Mouse (Mus musculus) kidney, postnatal 0 days (tissue): ENCODE measurements around the gene Gm42878. TPM values are rescaled to one million over a fixed set of nuclear protein-coding genes. Genes with fewer than 3 reads are reported as not detected.
"Not testable (repeated sequence)": the region's sequence is repeated elsewhere in the genome, so short reads cannot be mapped to it uniquely, and the experiment has no call there.

Source experiments
- ATAC-seq: fragments of 200-750 bp; cut with Nextera tagmentation; replicated peaks from 2 replicates; pipeline ENCODE4 v1.8.0; 2017; ENCODE audit warnings: low read depth, moderate number of reproducible peaks, moderate TSS enrichment, moderate library complexity; ENCODE audit not compliant: low FRiP score
- DNase-seq: peaks from one replicate; pipeline ENCODE4 v3.0.0-alpha.2; 2016; ENCODE audit warnings: low spot score
- H3K27ac ChIP-seq: fragments of 300-500 bp; sonication (generic); 2 replicates; pipeline ENCODE4 v1.5.1; 2014; ENCODE audit warnings: mild to moderate bottlenecking
- H3K27me3 ChIP-seq: fragments of 300-500 bp; sonication (generic); 2 replicates; pipeline ENCODE4 v1.6.1; 2014; ENCODE audit warnings: low read length, mixed read lengths; ENCODE audit not compliant: insufficient read depth
- H3K36me3 ChIP-seq: fragments of 300-500 bp; sonication (generic); 2 replicates; pipeline ENCODE4 v1.6.1; 2014; ENCODE audit warnings: low read length, mixed read lengths; ENCODE audit not compliant: insufficient read depth
- H3K4me1 ChIP-seq: fragments of 300-500 bp; sonication (generic); replicated peaks from 2 replicates; pipeline ENCODE4 v1.6.1; 2014; ENCODE audit warnings: antibody characterized with exemption, low read length, mixed read lengths; ENCODE audit not compliant: insufficient read depth
- H3K4me2 ChIP-seq: fragments of 300-500 bp; sonication (generic); 2 replicates; pipeline ENCODE4 v1.6.1; 2014; ENCODE audit warnings: mild to moderate bottlenecking, low read length, moderate library complexity, mixed read lengths
- H3K4me3 ChIP-seq: fragments of 300-500 bp; sonication (generic); replicated peaks from 2 replicates; pipeline ENCODE4 v1.5.1; 2014; ENCODE audit warnings: low read depth, low read length
- H3K9ac ChIP-seq: fragments of 300-500 bp; sonication (generic); 2 replicates; pipeline ENCODE4 v1.6.1; 2014; ENCODE audit warnings: low read depth, low read length
- H3K9me3 ChIP-seq: fragments of 300-500 bp; sonication (generic); replicated peaks from 2 replicates; pipeline ENCODE4 v1.6.1; 2016; ENCODE audit warnings: low read length, inconsistent platforms, mixed read lengths
- CTCF ChIP-seq: IDR thresholded peaks from 2 replicates; pipeline ENCODE4 v1.5.1; 2016; ENCODE audit warnings: antibody characterized with exemption, low read depth, mild to moderate bottlenecking, moderate library complexity
- WGBS: fragments of 180-500 bp; shearing (Covaris S2); extraction: QIAGEN DNeasy Blood & Tissue Kit; methylation state at CpG from one replicate; pipeline ENCODE4 v1.1.7; 2014; 5-methylcytosine and 5-hydroxymethylcytosine counted together
- polyA plus RNA-seq: library from polyadenylated mRNA; unstranded; fragments of >200 nt; fragmentation: Nextera tagmentation; extraction: Ambion mirVana; gene quantifications from 2 replicates; pipeline ENCODE4 v1.2.1, GENCODE M21; 2015

Gm42878 gene
- polyA plus RNA-seq, 1 experiment from 2014 or later: 0.32 TPM

DNA sequence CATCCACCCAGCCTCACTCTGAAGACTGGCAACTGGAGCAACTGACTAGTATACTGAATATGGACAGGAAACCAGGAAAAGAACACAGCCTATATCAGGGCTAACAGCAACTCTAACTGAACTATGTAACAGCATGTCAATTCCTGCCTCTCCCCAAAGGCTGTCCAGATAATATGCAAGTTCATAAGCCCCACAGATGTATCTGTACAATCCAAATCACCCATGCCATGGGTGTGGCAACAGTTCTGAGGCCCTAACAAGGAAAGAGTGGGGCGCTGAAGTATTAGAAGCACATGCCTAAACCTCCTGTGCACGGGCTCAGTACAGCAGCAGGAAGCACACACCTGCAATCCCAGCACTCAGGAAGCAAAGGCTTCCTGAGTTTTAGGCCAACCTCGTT is 10.2 kb downstream of the Gm42878 start:
- H3K4me2 ChIP-seq: no peak overlapping the region
- no peak overlapping the region for H3K4me3 ChIP-seq
- no peak for TF ChIP-seq CTCF
- DNase-seq (no peak), ATAC-seq (no peak)
- H3K27me3 ChIP-seq: no peaks in the 10 kb centered on the region
- peaks cover 42% of the 10 kb centered on the region for H3K36me3 ChIP-seq
- no peaks in the 10 kb centered on the region for H3K4me1 ChIP-seq
- H3K9ac ChIP-seq: no peak overlapping the region
- H3K27ac ChIP-seq: no peak overlapping the region
- WGBS: 87% methylated on average over 3 of the region's 3 CpGs
- no peaks in the 10 kb centered on the region for H3K9me3 ChIP-seq

DNA sequence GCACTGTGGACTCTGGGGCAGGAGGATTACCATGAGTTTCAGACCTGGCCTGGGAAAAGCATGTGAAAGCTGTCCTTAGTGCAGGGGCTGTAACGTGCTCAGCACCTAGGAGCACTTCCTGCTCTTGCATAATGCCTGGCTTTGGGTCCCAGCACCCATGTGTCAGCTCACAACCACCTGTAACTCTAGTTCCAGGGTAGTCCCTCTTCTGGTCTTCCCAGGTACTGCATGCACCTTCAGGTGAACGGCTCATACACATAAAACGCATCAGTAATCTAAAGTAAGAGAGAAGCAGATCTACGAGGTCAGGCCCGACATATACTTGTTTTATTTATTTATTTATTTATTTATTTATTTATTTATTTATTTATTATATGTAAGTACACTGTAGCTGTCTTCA is 10.8 kb downstream of the Gm42878 start:
- Histone ChIP-seq H3K4me1 (no peaks in the 10 kb centered on the region), H3K9me3 (no peaks in the 10 kb centered on the region), H3K36me3 (peaks cover 47% of the 10 kb centered on the region), H3K27me3 (no peaks in the 10 kb centered on the region), H3K27ac (no peak overlapping the region), H3K4me3 (no peak overlapping the region), H3K4me2 (no peak overlapping the region), H3K9ac (no peak overlapping the region)
- no peak for DNase-seq
- ATAC-seq: no peak
- 89% methylated on average over 5 of the region's 5 CpGs for WGBS
- TF ChIP-seq CTCF: peak; percentile 49; the same call in 1 of the 2 replicates

DNA sequence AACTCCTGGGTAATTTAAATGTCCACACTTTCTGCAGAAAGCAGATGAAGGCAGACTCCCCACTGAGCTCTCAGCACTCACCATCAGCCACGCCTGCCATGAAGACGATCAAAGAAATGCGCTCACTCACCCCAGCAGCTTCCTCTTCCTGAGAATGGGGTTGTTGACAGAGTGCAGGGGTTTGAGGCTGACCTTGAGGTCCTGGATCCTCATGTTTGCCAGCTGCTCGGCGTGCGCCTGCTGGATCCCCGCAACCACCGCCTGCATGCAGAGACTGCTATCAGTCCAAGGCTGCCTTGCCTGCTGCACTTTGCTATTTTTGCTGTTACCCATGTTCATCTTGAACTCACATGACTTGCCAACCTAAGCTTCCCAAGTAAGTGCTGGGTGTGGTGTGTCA is 18.3 kb downstream of the Gm42878 start:
- Histone ChIP-seq H3K27ac (no peak overlapping the region), H3K9me3 (no peaks in the 10 kb centered on the region), H3K9ac (no peak overlapping the region), H3K36me3 (peaks cover 68% of the 10 kb centered on the region), H3K27me3 (no peaks in the 10 kb centered on the region), H3K4me1 (no peaks in the 10 kb centered on the region), H3K4me2 (no peak overlapping the region), H3K4me3 (no peak overlapping the region)
- TF ChIP-seq CTCF: no peak
- DNase-seq (no peak), ATAC-seq (no peak)
- 85% methylated on average over 8 of the region's 8 CpGs for WGBS

GRCm38 (mm10) chr5:121526526-121526925 is 18.8 kb downstream of the Gm42878 start:
- Histone ChIP-seq H3K36me3 (peaks cover 69% of the 10 kb centered on the region), H3K9ac (no peak overlapping the region), H3K9me3 (no peaks in the 10 kb centered on the region), H3K27me3 (no peaks in the 10 kb centered on the region), H3K27ac (no peak overlapping the region), H3K4me2 (no peak overlapping the region), H3K4me3 (no peak overlapping the region), H3K4me1 (no peaks in the 10 kb centered on the region)
- ATAC-seq: no peak
- TF ChIP-seq CTCF: no peak
- WGBS: 90% methylated on average over 7 of the region's 7 CpGs
- DNase-seq: no peak

- no peak for ATAC-seq
- Histone ChIP-seq H3K36me3 (peaks cover 70% of the 10 kb centered on the region), H3K9me3 (no peaks in the 10 kb centered on the region), H3K4me1 (no peaks in the 10 kb centered on the region), H3K4me3 (no peak overlapping the region), H3K27ac (no peak overlapping the region), H3K4me2 (no peak overlapping the region), H3K9ac (no peak overlapping the region), H3K27me3 (no peaks in the 10 kb centered on the region)
- no peak for TF ChIP-seq CTCF
- no peak for DNase-seq
- WGBS: 87% methylated on average over 14 of the region's 14 CpGs
Observed at GRCm38 (mm10) chr5:121525774-121526450, 19.4 kb downstream of the Gm42878 start.

- not testable (repeated sequence) for ATAC-seq, H3K27me3 ChIP-seq, DNase-seq, H3K27ac ChIP-seq, H3K4me1 ChIP-seq, H3K4me2 ChIP-seq, H3K9me3 ChIP-seq, H3K9ac ChIP-seq, H3K4me3 ChIP-seq
- WGBS: 91% methylated on average over 11 of the region's 17 CpGs
- peaks cover 23% of the 10 kb centered on the region for H3K36me3 ChIP-seq
Observed at GRCm38 (mm10) chr5:121519758-121520157, 25.5 kb downstream of the Gm42878 start.

DNA sequence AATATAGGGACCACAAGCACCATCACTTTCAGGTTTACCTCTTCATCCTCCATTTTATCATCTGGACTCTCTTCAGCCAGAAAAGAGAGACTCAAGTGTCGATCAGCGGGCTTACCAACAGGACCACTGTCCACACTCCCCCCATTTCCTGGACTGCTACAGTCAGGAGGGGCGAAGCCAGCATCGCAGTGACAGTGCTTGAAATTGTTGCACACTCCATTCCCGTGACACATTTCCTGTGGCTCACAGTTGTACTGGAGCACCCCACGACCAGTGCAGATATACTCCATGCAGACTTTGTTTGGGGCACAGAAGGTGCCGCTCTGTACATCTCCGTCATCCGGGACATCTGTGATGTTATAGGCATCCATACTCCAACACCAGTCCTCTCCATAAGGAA is 26.3 kb downstream of the Gm42878 start:
- no peak for DNase-seq
- Histone ChIP-seq H3K4me1 (no peaks in the 10 kb centered on the region), H3K27ac (no peak overlapping the region), H3K4me3 (no peak overlapping the region), H3K4me2 (no peak overlapping the region), H3K27me3 (no peaks in the 10 kb centered on the region), H3K9me3 (no peaks in the 10 kb centered on the region), H3K9ac (no peak overlapping the region), H3K36me3 (peaks cover 17% of the 10 kb centered on the region)
- no peak for ATAC-seq
- 89% methylated on average over 9 of the region's 9 CpGs for WGBS
- TF ChIP-seq CTCF: no peak
